Mouse (Mus musculus): ENCODE data around the gene Dennd1c. TPM values are rescaled to one million over a fixed set of nuclear protein-coding genes. Genes with fewer than 3 reads are reported as not detected.
A peak's percentile ranks its signal among the peaks of the same experiment; 100 is the strongest.

Gene Dennd1c
- total and polyA plus RNA-seq, 2 experiments from 2014 or later = 1.00 to 1.9 TPM

- no peaks in the 10 kb centered on the region for H3K27me3 ChIP-seq (ENCODE audit: insufficient read depth, low read length)
- TF ChIP-seq CTCF (IDR thresholded peaks at IDR 0.05; ENCODE audit: low read depth) = no peak
- H3K27ac ChIP-seq (ENCODE audit: low read depth, low read length) = no peak overlapping the region
- peaks cover 34% of the 10 kb centered on the region for H3K36me3 ChIP-seq (ENCODE audit: insufficient read depth)
- WGBS = 53% methylated on average over 8 of the region's 8 CpGs
- H3K9me3 ChIP-seq (ENCODE audit: low read length) = no peaks in the 10 kb centered on the region
- H3K9ac ChIP-seq = peak overlapping the region; percentile 98
- no peak for ATAC-seq
- H3K4me1 ChIP-seq (ENCODE audit: insufficient read depth) = peaks cover 10% of the 10 kb centered on the region
- H3K4me2 ChIP-seq (ENCODE audit: low read depth) = peak overlapping the region; percentile 91
- DNase-seq = no peak
- peak overlapping the region; percentile 11; the same call in 1 of the 2 replicates for H3K4me3 ChIP-seq (ENCODE audit: low read depth, low read length)
Observed at GRCm38 (mm10) chr17:57029691-57030090, 48.6 kb downstream of the Dennd1c start.

GRCm38 (mm10) chr17:57027471-57027870 is 50.8 kb downstream of the Dennd1c start:
- Histone ChIP-seq H3K27me3 (ENCODE audit: insufficient read depth, low read length) (no peaks in the 10 kb centered on the region), H3K4me1 (ENCODE audit: insufficient read depth) (peaks cover 7% of the 10 kb centered on the region), H3K9ac (no peak overlapping the region), H3K4me2 (ENCODE audit: low read depth) (no peak overlapping the region), H3K27ac (ENCODE audit: low read depth, low read length) (no peak overlapping the region), H3K9me3 (ENCODE audit: low read length) (no peaks in the 10 kb centered on the region), H3K36me3 (ENCODE audit: insufficient read depth) (peaks cover 56% of the 10 kb centered on the region), H3K4me3 (ENCODE audit: low read depth, low read length) (no peak overlapping the region)
- no peak for ATAC-seq
- 91% methylated on average over 4 of the region's 4 CpGs for WGBS
- no peak for TF ChIP-seq CTCF (IDR thresholded peaks at IDR 0.05; ENCODE audit: low read depth)
- DNase-seq = no peak

GRCm38 (mm10) chr17:57020960-57021359 is 57.4 kb downstream of the Dennd1c start:
- WGBS = 89% methylated on average over 5 of the region's 5 CpGs
- H3K27ac ChIP-seq (ENCODE audit: low read depth, low read length) = no peak overlapping the region

GRCm38 (mm10) chr17:57019693-57020092 is 58.6 kb downstream of the Dennd1c start:
- no peak for TF ChIP-seq CTCF (IDR thresholded peaks at IDR 0.05; ENCODE audit: low read depth)
- H3K9ac ChIP-seq = no peak overlapping the region
- ATAC-seq = no peak
- no peaks in the 10 kb centered on the region for H3K9me3 ChIP-seq (ENCODE audit: low read length)
- no peak overlapping the region for H3K4me3 ChIP-seq (ENCODE audit: low read depth, low read length)
- H3K4me2 ChIP-seq (ENCODE audit: low read depth) = no peak overlapping the region
- peaks cover 51% of the 10 kb centered on the region for H3K36me3 ChIP-seq (ENCODE audit: insufficient read depth)
- DNase-seq = no peak
- WGBS = 81% methylated on average over 2 of the region's 2 CpGs
- no peaks in the 10 kb centered on the region for H3K27me3 ChIP-seq (ENCODE audit: insufficient read depth, low read length)
- no peaks in the 10 kb centered on the region for H3K4me1 ChIP-seq (ENCODE audit: insufficient read depth)
- H3K27ac ChIP-seq (ENCODE audit: low read depth, low read length) = no peak overlapping the region

More at GRCm38 (mm10) chr17:57020960-57021359, 57.4 kb downstream of the Dennd1c start:
- ATAC-seq (no peak), DNase-seq (no peak)
- Histone ChIP-seq H3K36me3 (ENCODE audit: insufficient read depth) (peaks cover 64% of the 10 kb centered on the region), H3K9me3 (ENCODE audit: low read length) (no peaks in the 10 kb centered on the region), H3K4me2 (ENCODE audit: low read depth) (no peak overlapping the region), H3K4me3 (ENCODE audit: low read depth, low read length) (no peak overlapping the region), H3K27me3 (ENCODE audit: insufficient read depth, low read length) (no peaks in the 10 kb centered on the region), H3K4me1 (ENCODE audit: insufficient read depth) (no peaks in the 10 kb centered on the region), H3K9ac (no peak overlapping the region)
- no peak for TF ChIP-seq CTCF (IDR thresholded peaks at IDR 0.05; ENCODE audit: low read depth)

Other genes with a start within 250 kb of the Dennd1c start
- gene Rfx2, start 247.5 kb downstream of the Dennd1c start, total RNA-seq (2014; rRNA removed) = 2.4 and 3.6 TPM in 2 replicates
- 2.2 and 3.4 TPM in 2 replicates for gene Rfx2, start 247.5 kb downstream of the Dennd1c start, polyA plus RNA-seq (2015; fragmentation: Nextera tagmentation; extraction: Ambion mirVana)
- not detected in 2 replicates for gene Acsbg2, start 204.1 kb downstream of the Dennd1c start, total RNA-seq (2014; rRNA removed)
- not detected in 2 replicates for gene Acsbg2, start 204.1 kb downstream of the Dennd1c start, polyA plus RNA-seq (2015; fragmentation: Nextera tagmentation; extraction: Ambion mirVana)
- gene 1700061G19Rik, start 203.0 kb downstream of the Dennd1c start, total RNA-seq (2014; rRNA removed) = 0.14 TPM in 1 of 2 replicates, not detected in the other
- 0.15 and 0.48 TPM in 2 replicates for gene 1700061G19Rik, start 203.0 kb downstream of the Dennd1c start, polyA plus RNA-seq (2015; fragmentation: Nextera tagmentation; extraction: Ambion mirVana)
- 87.6 and 109 TPM in 2 replicates for gene Mllt1, start 143.1 kb downstream of the Dennd1c start, total RNA-seq (2014; rRNA removed)
- gene Mllt1, start 143.1 kb downstream of the Dennd1c start, polyA plus RNA-seq (2015; fragmentation: Nextera tagmentation; extraction: Ambion mirVana) = 58.5 and 65.8 TPM in 2 replicates
- gene Acer1, start 96.4 kb downstream of the Dennd1c start, total RNA-seq (2014; rRNA removed) = not detected in 2 replicates
- gene Acer1, start 96.4 kb downstream of the Dennd1c start, polyA plus RNA-seq (2015; fragmentation: Nextera tagmentation; extraction: Ambion mirVana) = not detected in 2 replicates
- gene Clpp, start 88.2 kb downstream of the Dennd1c start, total RNA-seq (2014; rRNA removed) = 105 and 109 TPM in 2 replicates
- gene Clpp, start 88.2 kb downstream of the Dennd1c start, polyA plus RNA-seq (2015; fragmentation: Nextera tagmentation; extraction: Ambion mirVana) = 159 and 185 TPM in 2 replicates
- gene Alkbh7, start 81.2 kb downstream of the Dennd1c start, total RNA-seq (2014; rRNA removed) = 44.2 and 50.7 TPM in 2 replicates
- gene Alkbh7, start 81.2 kb downstream of the Dennd1c start, polyA plus RNA-seq (2015; fragmentation: Nextera tagmentation; extraction: Ambion mirVana) = 52.2 and 56.4 TPM in 2 replicates
- gene Pspn, start 78.5 kb downstream of the Dennd1c start, total RNA-seq (2014; rRNA removed) = not detected in 2 replicates
- gene Pspn, start 78.5 kb downstream of the Dennd1c start, polyA plus RNA-seq (2015; fragmentation: Nextera tagmentation; extraction: Ambion mirVana) = not detected in 2 replicates
- 59.1 and 63.1 TPM in 2 replicates for gene Gtf2f1, start 67.2 kb downstream of the Dennd1c start, total RNA-seq (2014; rRNA removed)
- 76.8 and 83.0 TPM in 2 replicates for gene Gtf2f1, start 67.2 kb downstream of the Dennd1c start, polyA plus RNA-seq (2015; fragmentation: Nextera tagmentation; extraction: Ambion mirVana)
- gene Gm17949, start 67.0 kb downstream of the Dennd1c start, total RNA-seq (2014; rRNA removed) = not detected in 2 replicates
- gene Gm17949, start 67.0 kb downstream of the Dennd1c start, polyA plus RNA-seq (2015; fragmentation: Nextera tagmentation; extraction: Ambion mirVana) = 0.28 and 0.34 TPM in 2 replicates
- gene Khsrp, start 47.0 kb downstream of the Dennd1c start, total RNA-seq (2014; rRNA removed) = 49.5 and 65.5 TPM in 2 replicates
- 22.6 and 27.0 TPM in 2 replicates for gene Khsrp, start 47.0 kb downstream of the Dennd1c start, polyA plus RNA-seq (2015; fragmentation: Nextera tagmentation; extraction: Ambion mirVana)
- not detected in 2 replicates for gene Slc25a41, start 36.9 kb downstream of the Dennd1c start, total RNA-seq (2014; rRNA removed)
- gene Slc25a41, start 36.9 kb downstream of the Dennd1c start, polyA plus RNA-seq (2015; fragmentation: Nextera tagmentation; extraction: Ambion mirVana) = not detected in 2 replicates
- gene Crb3, start 19.4 kb downstream of the Dennd1c start, total RNA-seq (2014; rRNA removed) = 2.0 and 4.0 TPM in 2 replicates
- gene Crb3, start 19.4 kb downstream of the Dennd1c start, polyA plus RNA-seq (2015; fragmentation: Nextera tagmentation; extraction: Ambion mirVana) = 2.4 and 3.5 TPM in 2 replicates
- 75.7 and 101 TPM in 2 replicates for gene Slc25a23, start 18.7 kb downstream of the Dennd1c start, total RNA-seq (2014; rRNA removed)
- 38.8 and 43.2 TPM in 2 replicates for gene Slc25a23, start 18.7 kb downstream of the Dennd1c start, polyA plus RNA-seq (2015; fragmentation: Nextera tagmentation; extraction: Ambion mirVana)
- gene Tubb4a, start 9.3 kb upstream of the Dennd1c start, total RNA-seq (2014; rRNA removed) = 131 and 157 TPM in 2 replicates
- gene Tubb4a, start 9.3 kb upstream of the Dennd1c start, polyA plus RNA-seq (2015; fragmentation: Nextera tagmentation; extraction: Ambion mirVana) = 453 and 500 TPM in 2 replicates
- gene Tnfsf9, start 26.8 kb upstream of the Dennd1c start, total RNA-seq (2014; rRNA removed) = 2.1 and 3.5 TPM in 2 replicates
- 3.4 and 4.1 TPM in 2 replicates for gene Tnfsf9, start 26.8 kb upstream of the Dennd1c start, polyA plus RNA-seq (2015; fragmentation: Nextera tagmentation; extraction: Ambion mirVana)
- gene Cd70, start 71.3 kb upstream of the Dennd1c start, total RNA-seq (2014; rRNA removed) = 1.3 TPM in 1 of 2 replicates, not detected in the other
- gene Cd70, start 71.3 kb upstream of the Dennd1c start, polyA plus RNA-seq (2015; fragmentation: Nextera tagmentation; extraction: Ambion mirVana) = 0.47 and 0.69 TPM in 2 replicates
- not detected in 2 replicates for gene Tnfsf14, start 115.7 kb upstream of the Dennd1c start, total RNA-seq (2014; rRNA removed)
- gene Tnfsf14, start 115.7 kb upstream of the Dennd1c start, polyA plus RNA-seq (2015; fragmentation: Nextera tagmentation; extraction: Ambion mirVana) = not detected in 2 replicates
- 1.3 and 1.4 TPM in 2 replicates for gene C3, start 149.6 kb upstream of the Dennd1c start, total RNA-seq (2014; rRNA removed)
- gene C3, start 149.6 kb upstream of the Dennd1c start, polyA plus RNA-seq (2015; fragmentation: Nextera tagmentation; extraction: Ambion mirVana) = 0.77 and 1.2 TPM in 2 replicates
- 15.7 and 18.6 TPM in 2 replicates for gene Gpr108, start 169.9 kb upstream of the Dennd1c start, total RNA-seq (2014; rRNA removed)
- gene Gpr108, start 169.9 kb upstream of the Dennd1c start, polyA plus RNA-seq (2015; fragmentation: Nextera tagmentation; extraction: Ambion mirVana) = 16.9 and 17.5 TPM in 2 replicates
- 3.2 and 3.5 TPM in 2 replicates for gene Trip10, start 170.9 kb upstream of the Dennd1c start, total RNA-seq (2014; rRNA removed)
- 5.2 and 6.0 TPM in 2 replicates for gene Trip10, start 170.9 kb upstream of the Dennd1c start, polyA plus RNA-seq (2015; fragmentation: Nextera tagmentation; extraction: Ambion mirVana)
- 2.2 and 2.5 TPM in 2 replicates for gene Vav1, start 200.6 kb upstream of the Dennd1c start, total RNA-seq (2014; rRNA removed)
- 1.6 and 1.8 TPM in 2 replicates for gene Vav1, start 200.6 kb upstream of the Dennd1c start, polyA plus RNA-seq (2015; fragmentation: Nextera tagmentation; extraction: Ambion mirVana)